Mouse (Mus musculus) heart, embryonic 12.5 days (tissue): Measurements from ENCODE around the gene Atoh7. TPM values are rescaled to one million over a fixed set of nuclear protein-coding genes. Genes with fewer than 3 reads are reported as not detected.

Source experiments
- ATAC-seq: fragments of 200-750 bp; cut with Nextera tagmentation; 2 replicates; pipeline ENCODE4 v1.8.0; 2017; ENCODE audit warnings: moderate TSS enrichment, moderate library complexity; ENCODE audit not compliant: insufficient number of reproducible peaks, low FRiP score
- H3K27ac ChIP-seq: fragments of 300-500 bp; sonication (generic); 2 replicates; pipeline ENCODE4 v1.5.1; 2016; ENCODE audit warnings: mild to moderate bottlenecking, moderate library complexity; ENCODE audit not compliant: poor library complexity, severe bottlenecking
- H3K27me3 ChIP-seq: fragments of 300-500 bp; sonication (generic); replicated peaks from 2 replicates; pipeline ENCODE4 v1.6.1; 2016; ENCODE audit warnings: mild to moderate bottlenecking, moderate library complexity
- H3K36me3 ChIP-seq: fragments of 300-500 bp; sonication (generic); 2 replicates; pipeline ENCODE4 v1.6.1; 2016; ENCODE audit warnings: mild to moderate bottlenecking, moderate library complexity
- H3K4me1 ChIP-seq: fragments of 300-500 bp; sonication (generic); replicated peaks from 2 replicates; pipeline ENCODE4 v1.6.1; 2016; ENCODE audit warnings: mild to moderate bottlenecking
- H3K4me2 ChIP-seq: fragments of 300-500 bp; sonication (generic); 2 replicates; pipeline ENCODE4 v1.6.1; 2016; ENCODE audit warnings: mild to moderate bottlenecking, moderate library complexity
- H3K4me3 ChIP-seq: fragments of 300-500 bp; sonication (generic); 2 replicates; pipeline ENCODE4 v1.5.1; 2016; ENCODE audit warnings: mild to moderate bottlenecking
- H3K9ac ChIP-seq: fragments of 300-500 bp; sonication (generic); 2 replicates; pipeline ENCODE4 v1.6.1; 2016; ENCODE audit warnings: mild to moderate bottlenecking, moderate library complexity
- H3K9me3 ChIP-seq: fragments of 300-500 bp; sonication (generic); replicated peaks from 2 replicates; pipeline ENCODE4 v1.6.1; 2016; ENCODE audit warnings: mild to moderate bottlenecking, moderate library complexity
- WGBS: fragments of 180-500 bp; shearing (Covaris S2); methylation state at CpG from one replicate; pipeline ENCODE4 v1.1.7; 2016; 5-methylcytosine and 5-hydroxymethylcytosine counted together
- polyA plus RNA-seq: library from polyadenylated mRNA; unstranded; fragments of >200 nt; fragmentation: Nextera tagmentation; extraction: Ambion mirVana; gene quantifications from 2 replicates; pipeline ENCODE4 v1.2.1, GENCODE M21; 2016

Gene Atoh7
- polyA plus RNA-seq, 1 experiment from 2014 or later, result not detected

DNA sequence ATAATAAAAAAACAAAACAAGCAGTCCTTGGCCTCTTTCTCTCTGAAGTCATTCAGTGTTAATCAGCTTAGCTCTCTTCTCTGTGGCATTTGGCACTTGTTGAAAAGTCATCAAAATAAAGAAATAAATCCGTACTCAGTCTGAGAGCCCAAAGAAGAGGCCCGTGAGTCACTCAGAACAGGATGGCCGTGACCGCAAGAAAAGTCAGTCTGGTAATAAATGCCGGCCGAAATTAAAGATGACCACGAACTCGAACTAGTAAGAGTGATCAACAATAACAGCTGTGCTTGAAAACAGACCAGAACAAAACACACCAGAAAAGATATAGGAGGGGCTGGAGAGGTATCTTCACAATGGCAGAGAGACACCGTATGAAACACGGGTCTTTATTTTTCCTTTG lies 24.6 kb downstream of the Atoh7 start:
- H3K27ac ChIP-seq, result no peak overlapping the region
- H3K4me3 ChIP-seq, result no peak overlapping the region
- H3K4me1 ChIP-seq, result peaks cover 8% of the 10 kb centered on the region
- no peak overlapping the region for H3K4me2 ChIP-seq
- 90% methylated on average over 10 of the region's 10 CpGs for WGBS
- H3K9me3 ChIP-seq, result no peaks in the 10 kb centered on the region
- H3K36me3 ChIP-seq, result peaks cover 7% of the 10 kb centered on the region; the same call in 1 of the 2 replicates
- no peak overlapping the region for H3K9ac ChIP-seq
- ATAC-seq, result no peak
- no peaks in the 10 kb centered on the region for H3K27me3 ChIP-seq

DNA sequence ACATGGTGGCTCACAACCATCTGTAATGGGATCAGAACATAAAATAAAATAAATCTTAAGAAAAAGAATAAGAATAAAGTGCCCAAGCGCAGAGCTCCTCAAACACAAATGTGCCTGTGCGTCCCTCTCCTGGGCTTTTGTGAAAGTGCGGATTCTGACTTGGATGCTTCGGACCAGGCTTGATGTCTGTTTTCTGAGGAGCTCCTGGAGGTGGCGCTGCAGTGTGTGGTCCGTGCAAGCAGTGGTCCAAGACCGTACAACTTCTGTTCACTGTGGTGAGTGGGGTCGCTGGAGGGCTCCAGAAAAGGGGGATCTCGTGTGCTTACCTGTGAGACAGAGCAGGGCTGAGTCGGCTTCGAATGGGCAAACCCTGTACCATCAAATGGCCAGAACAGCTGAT lies 25.9 kb downstream of the Atoh7 start:
- Histone ChIP-seq H3K9ac (no peak overlapping the region), H3K4me3 (no peak overlapping the region), H3K27ac (no peak overlapping the region), H3K9me3 (no peaks in the 10 kb centered on the region), H3K4me2 (no peak overlapping the region), H3K4me1 (peaks cover 8% of the 10 kb centered on the region), H3K36me3 (peaks cover 9% of the 10 kb centered on the region), H3K27me3 (no peaks in the 10 kb centered on the region)
- 39% methylated on average over 11 of the region's 11 CpGs for WGBS
- no peak for ATAC-seq

DNA sequence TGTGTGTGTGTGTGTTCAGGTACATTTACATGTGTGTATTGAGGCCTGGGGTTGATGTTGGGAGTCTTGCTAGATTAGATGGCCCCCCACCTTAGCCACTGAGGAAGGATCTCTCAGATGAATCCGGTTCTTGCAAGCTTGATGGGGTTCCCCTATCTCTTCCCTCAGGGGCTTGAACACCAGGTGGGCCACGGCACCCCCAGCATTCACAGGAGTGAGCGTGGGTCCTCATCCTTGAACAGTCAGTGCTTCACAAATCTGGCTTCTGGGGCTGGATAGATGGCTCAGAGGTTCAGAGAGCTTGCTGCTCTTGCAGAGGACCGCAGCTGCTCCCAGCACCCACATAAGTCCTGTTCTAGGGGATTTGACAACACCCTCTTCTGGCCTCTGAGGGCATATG lies 26.7 kb downstream of the Atoh7 start:
- Histone ChIP-seq H3K4me1 (peaks cover 8% of the 10 kb centered on the region), H3K27me3 (no peaks in the 10 kb centered on the region), H3K4me2 (no peak overlapping the region), H3K4me3 (no peak overlapping the region), H3K27ac (no peak overlapping the region), H3K9ac (no peak overlapping the region), H3K9me3 (no peaks in the 10 kb centered on the region), H3K36me3 (peaks cover 12% of the 10 kb centered on the region)
- 84% methylated on average over 4 of the region's 4 CpGs for WGBS
- ATAC-seq, result no peak

DNA sequence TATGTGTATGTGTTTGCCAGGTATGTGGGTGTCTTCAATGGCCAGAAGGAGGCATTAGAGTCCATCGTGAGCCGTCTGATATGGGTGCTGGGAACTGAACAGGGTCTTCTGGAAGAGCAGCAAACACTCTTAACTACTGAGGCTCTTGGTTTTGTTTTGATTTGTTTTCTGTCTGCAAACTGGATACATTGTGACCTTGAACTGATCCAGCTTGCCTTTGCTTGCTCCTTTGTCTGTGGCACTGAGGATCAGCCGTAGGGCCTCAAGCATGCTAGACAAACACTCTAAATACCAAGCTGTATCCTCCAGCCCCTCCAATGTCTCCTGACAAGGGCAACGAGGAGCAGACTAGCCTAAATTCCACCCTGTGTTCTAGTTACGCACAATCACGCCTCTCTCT lies 27.7 kb downstream of the Atoh7 start:
- Histone ChIP-seq H3K9me3 (no peaks in the 10 kb centered on the region), H3K9ac (no peak overlapping the region), H3K4me2 (no peak overlapping the region), H3K27me3 (no peaks in the 10 kb centered on the region), H3K4me3 (no peak overlapping the region), H3K36me3 (peaks cover 11% of the 10 kb centered on the region), H3K4me1 (peaks cover 8% of the 10 kb centered on the region), H3K27ac (no peak overlapping the region)
- ATAC-seq, result no peak
- WGBS, result 83% methylated on average over 6 of the region's 6 CpGs

DNA sequence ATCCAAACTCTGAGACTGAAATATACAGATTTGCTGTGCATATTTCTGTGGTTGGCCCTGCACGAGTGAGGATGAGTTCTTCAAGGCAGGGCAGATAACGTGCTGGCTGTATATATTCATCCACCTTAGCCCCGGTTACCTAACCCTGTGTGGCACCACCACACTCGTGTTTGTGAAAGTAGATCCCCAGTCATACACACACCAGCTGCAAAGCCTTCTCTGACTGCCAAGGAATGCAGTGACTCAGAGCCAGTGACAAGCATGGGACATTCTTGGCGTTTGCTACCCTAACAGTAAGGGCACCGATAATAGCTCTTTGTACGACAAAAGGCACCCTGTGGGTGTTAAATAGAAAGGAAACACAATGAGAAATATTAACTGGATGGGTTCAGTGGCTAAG lies 28.8 kb downstream of the Atoh7 start:
- peak overlapping the region; percentile 79 for H3K27ac ChIP-seq
- H3K27me3 ChIP-seq, result no peaks in the 10 kb centered on the region
- H3K9me3 ChIP-seq, result no peaks in the 10 kb centered on the region
- no peak overlapping the region for H3K4me3 ChIP-seq
- WGBS, result 44% methylated on average over 7 of the region's 7 CpGs
- ATAC-seq, result 0 out of 2 replicates have a peak, but pooled peaks have one; percentile 42
- no peak overlapping the region for H3K9ac ChIP-seq
- peaks cover 15% of the 10 kb centered on the region for H3K36me3 ChIP-seq
- no peak overlapping the region; the same call in 1 of the 2 replicates for H3K4me2 ChIP-seq
- peaks cover 8% of the 10 kb centered on the region for H3K4me1 ChIP-seq

DNA sequence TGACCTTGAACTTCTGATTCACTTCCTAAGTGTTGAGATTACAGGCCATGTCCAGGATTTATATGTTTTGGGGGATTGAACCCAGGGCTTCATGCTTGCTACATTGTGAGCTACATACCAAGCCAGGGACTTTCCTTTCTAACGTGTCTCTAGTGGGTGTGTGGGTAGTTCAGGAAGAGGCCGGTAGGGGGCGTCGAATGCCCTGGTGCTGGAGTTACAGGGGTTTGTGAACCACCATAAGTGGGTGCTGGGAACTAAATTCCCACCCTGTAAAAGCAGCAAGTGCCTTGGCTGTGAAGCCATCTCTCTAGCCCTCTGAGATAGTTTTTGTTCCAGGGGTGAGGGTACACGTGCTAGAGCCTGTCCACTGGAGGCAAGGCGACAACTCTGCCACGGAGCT lies 31.0 kb downstream of the Atoh7 start:
- H3K9ac ChIP-seq, result no peak overlapping the region
- no peak overlapping the region for H3K4me2 ChIP-seq
- no peak overlapping the region for H3K4me3 ChIP-seq
- H3K27ac ChIP-seq, result no peak overlapping the region
- H3K27me3 ChIP-seq, result no peaks in the 10 kb centered on the region
- peaks cover 23% of the 10 kb centered on the region for H3K36me3 ChIP-seq
- 63% methylated on average over 7 of the region's 7 CpGs for WGBS
- H3K9me3 ChIP-seq, result no peaks in the 10 kb centered on the region
- peaks cover 8% of the 10 kb centered on the region for H3K4me1 ChIP-seq
- ATAC-seq, result no peak

DNA sequence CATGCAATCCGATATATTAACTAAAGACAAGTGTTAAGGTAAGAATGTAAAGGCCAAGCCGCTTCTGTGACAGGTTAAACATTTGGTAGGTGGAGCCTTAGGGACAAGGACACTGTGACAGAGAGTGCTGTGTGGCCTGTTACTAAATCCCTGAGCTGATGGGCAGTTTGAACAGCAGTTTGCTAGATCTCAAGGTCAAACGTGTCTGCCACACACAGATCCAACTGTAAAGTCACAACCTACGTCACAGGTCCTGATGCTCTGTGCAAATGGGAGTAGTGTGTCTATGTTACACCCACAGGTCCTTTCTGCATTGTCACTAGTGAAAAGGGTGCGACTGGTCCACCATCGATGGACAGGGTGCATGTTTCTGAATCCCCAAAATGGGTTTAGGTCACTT lies 32.9 kb downstream of the Atoh7 start:
- Histone ChIP-seq H3K27ac (no peak overlapping the region), H3K4me2 (no peak overlapping the region), H3K9ac (no peak overlapping the region), H3K9me3 (no peaks in the 10 kb centered on the region), H3K4me3 (no peak overlapping the region), H3K36me3 (peaks cover 24% of the 10 kb centered on the region), H3K4me1 (peaks cover 8% of the 10 kb centered on the region), H3K27me3 (peaks cover 9% of the 10 kb centered on the region; the same call in 1 of the 2 replicates)
- ATAC-seq, result no peak
- 77% methylated on average over 6 of the region's 6 CpGs for WGBS

DNA sequence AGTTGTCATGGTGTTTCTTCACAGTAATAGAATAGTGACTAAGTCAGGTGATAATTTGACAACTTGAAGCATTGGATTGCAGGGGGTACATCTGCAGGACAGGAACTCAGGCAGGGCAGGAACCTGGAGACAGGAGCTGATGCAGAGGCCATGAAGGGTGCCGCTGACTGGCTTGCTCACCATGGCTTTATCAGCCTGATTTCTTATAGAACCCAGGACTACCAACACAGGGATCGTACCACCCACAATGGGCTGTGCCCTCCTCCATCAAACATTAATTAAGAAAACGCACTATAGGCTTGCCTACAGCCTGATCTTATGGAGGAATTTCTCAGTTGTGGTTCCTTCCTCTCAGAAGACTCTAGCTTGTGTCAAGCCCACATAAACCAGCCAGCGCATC lies 33.9 kb downstream of the Atoh7 start:
- Histone ChIP-seq H3K9me3 (no peaks in the 10 kb centered on the region), H3K4me1 (peaks cover 3% of the 10 kb centered on the region; the same call in 1 of the 2 replicates), H3K4me2 (no peak overlapping the region), H3K27me3 (peaks cover 9% of the 10 kb centered on the region; the same call in 1 of the 2 replicates), H3K4me3 (no peak overlapping the region), H3K27ac (no peak overlapping the region), H3K36me3 (peaks cover 24% of the 10 kb centered on the region), H3K9ac (no peak overlapping the region)
- ATAC-seq, result no peak
- WGBS, result 86% methylated on average over 4 of the region's 4 CpGs

DNA sequence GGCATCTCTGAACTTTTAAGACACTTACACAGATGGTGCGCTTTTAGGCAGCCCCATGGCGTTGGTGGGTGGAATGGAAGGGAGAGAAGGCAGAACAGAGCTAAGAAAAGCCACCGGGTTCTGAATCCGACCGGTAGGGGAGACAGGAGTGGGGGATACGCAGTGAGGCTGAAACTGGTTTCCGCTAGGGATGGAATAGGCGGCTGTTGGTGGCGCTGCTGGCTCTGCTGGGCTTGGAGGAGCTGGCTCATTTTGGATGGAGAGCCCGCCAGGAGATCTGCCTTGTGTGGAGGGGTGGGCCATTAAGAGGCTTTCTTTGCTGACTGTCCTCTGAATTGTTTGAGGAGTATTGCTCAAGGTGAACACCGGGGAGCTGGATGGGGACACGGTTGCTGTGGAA lies 36.2 kb downstream of the Atoh7 start:
- no peak overlapping the region for H3K9ac ChIP-seq
- 39% methylated on average over 12 of the region's 12 CpGs for WGBS
- no peak overlapping the region for H3K4me3 ChIP-seq
- H3K9me3 ChIP-seq, result no peaks in the 10 kb centered on the region
- ATAC-seq, result no peak
- H3K27ac ChIP-seq, result no peak overlapping the region
- no peaks in the 10 kb centered on the region for H3K4me1 ChIP-seq
- peaks cover 9% of the 10 kb centered on the region; the same call in 1 of the 2 replicates for H3K27me3 ChIP-seq
- no peak overlapping the region for H3K4me2 ChIP-seq
- peaks cover 19% of the 10 kb centered on the region for H3K36me3 ChIP-seq

DNA sequence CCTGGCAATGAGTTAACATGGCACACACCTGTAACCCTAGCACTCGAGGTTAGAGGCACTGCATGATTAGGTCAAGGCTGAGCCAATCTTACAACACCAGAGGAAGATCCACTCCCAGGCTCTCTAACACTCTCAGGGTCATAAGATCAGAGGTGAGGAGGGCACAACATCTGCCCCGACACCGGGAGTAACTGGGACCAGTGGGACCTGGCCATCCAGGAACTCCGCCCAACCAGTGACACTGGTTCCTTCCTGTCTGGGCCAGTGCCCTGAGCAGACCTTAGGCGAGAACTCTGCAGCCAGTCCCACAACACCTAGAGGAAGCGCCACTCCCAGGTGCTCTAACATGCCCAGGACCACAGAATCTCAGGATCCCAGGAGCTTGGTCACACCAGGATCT lies 37.0 kb downstream of the Atoh7 start:
- Histone ChIP-seq H3K27me3 (peaks cover 9% of the 10 kb centered on the region; the same call in 1 of the 2 replicates), H3K4me1 (no peaks in the 10 kb centered on the region), H3K27ac (no peak overlapping the region), H3K4me2 (no peak overlapping the region), H3K9me3 (no peaks in the 10 kb centered on the region), H3K36me3 (peaks cover 17% of the 10 kb centered on the region), H3K9ac (no peak overlapping the region), H3K4me3 (no peak overlapping the region)
- ATAC-seq, result no peak
- 73% methylated on average over 6 of the region's 6 CpGs for WGBS

DNA sequence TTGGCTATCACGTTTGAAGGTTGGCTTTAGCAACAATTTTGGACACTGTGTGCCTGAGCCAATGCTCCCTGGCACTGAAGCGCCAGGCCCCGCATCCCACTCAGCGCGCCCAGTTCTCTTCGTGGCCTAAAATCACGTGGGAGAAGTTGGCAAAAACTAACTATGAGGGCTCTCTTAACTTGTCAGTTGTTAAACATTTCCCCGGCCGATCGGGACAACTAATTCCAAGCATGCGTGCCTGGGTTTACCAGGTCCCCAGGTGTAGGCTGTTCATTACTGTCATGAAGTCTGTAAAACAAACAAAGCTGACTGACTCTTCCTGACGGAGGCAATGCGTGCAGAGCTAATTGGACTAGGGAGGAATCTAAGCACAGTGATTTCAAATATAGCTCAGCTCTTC lies 43.2 kb downstream of the Atoh7 start:
- no peaks in the 10 kb centered on the region for H3K9me3 ChIP-seq
- ATAC-seq, result no peak
- no peak overlapping the region for H3K9ac ChIP-seq
- no peaks in the 10 kb centered on the region for H3K27me3 ChIP-seq
- no peak overlapping the region for H3K27ac ChIP-seq
- no peaks in the 10 kb centered on the region for H3K4me1 ChIP-seq
- 87% methylated on average over 13 of the region's 13 CpGs for WGBS
- H3K36me3 ChIP-seq, result no peaks in the 10 kb centered on the region
- no peak overlapping the region for H3K4me2 ChIP-seq
- no peak overlapping the region for H3K4me3 ChIP-seq
